Mouse (Mus musculus) embryonic fibroblast, embryonic 13.5 days (primary cell): Measurements from ENCODE around the gene Cops7b. TPM values are rescaled to one million over a fixed set of nuclear protein-coding genes. Genes with fewer than 3 reads are reported as not detected.
"Not testable (repeated sequence)": the region's sequence is repeated elsewhere in the genome, so short reads cannot be mapped to it uniquely, and the experiment has no call there.

ENCODE experiments used
- H3K27ac ChIP-seq: 2 replicates; pipeline ENCODE4 v1.5.1; 2012; ENCODE audit warnings: low read length, control low read depth, inconsistent platforms; ENCODE audit not compliant: insufficient read depth
- H3K4me1 ChIP-seq: 2 replicates; pipeline ENCODE4 v1.6.1; 2011; ENCODE audit warnings: low read length; ENCODE audit not compliant: control insufficient read depth, insufficient read depth
- H3K4me3 ChIP-seq: 2 replicates; pipeline ENCODE4 v1.5.1; 2011; ENCODE audit warnings: mild to moderate bottlenecking, control low read depth, low read length; ENCODE audit not compliant: insufficient read depth
- CTCF ChIP-seq: IDR thresholded peaks from 2 replicates; pipeline ENCODE4 v1.5.1; 2011; ENCODE audit warnings: mild to moderate bottlenecking, control low read depth, low read length, moderate library complexity, borderline replicate concordance; ENCODE audit not compliant: insufficient read depth
- POLR2A ChIP-seq: IDR thresholded peaks from 2 replicates; pipeline ENCODE4 v1.6.1; 2011; ENCODE audit warnings: low read depth, mild to moderate bottlenecking, control low read depth, low read length, moderate library complexity
- polyA plus RNA-seq: library from polyadenylated mRNA; stranded (reverse); fragments of >200 nt; gene quantifications from 2 replicates; pipeline ENCODE4 v1.2.4, GENCODE M21; 2011; ENCODE audit warnings: low read depth; ENCODE audit not compliant: missing spikeins, insufficient read length

Cops7b gene
- polyA plus RNA-seq, result 23.0 and 30.0 TPM in 2 replicates

GRCm38 (mm10) chr1:86582451-86583096, at the start of gene Cops7b, which contains the start of gene Pde6d:
TSS of gene Cops7b (plus strand) at chr1:86582904.
TSS of gene Pde6d (minus strand) at chr1:86582629.
- Histone ChIP-seq H3K27ac (no peak within 1 kb of the TSS), H3K4me3 (peak within 1 kb of the TSS; percentile 60), H3K4me1 (no peaks in the 10 kb centered on the region; the same call in 1 of the 2 replicates)
- no peak for TF ChIP-seq CTCF
- TF ChIP-seq POLR2A, result peak; percentile 82

DNA sequence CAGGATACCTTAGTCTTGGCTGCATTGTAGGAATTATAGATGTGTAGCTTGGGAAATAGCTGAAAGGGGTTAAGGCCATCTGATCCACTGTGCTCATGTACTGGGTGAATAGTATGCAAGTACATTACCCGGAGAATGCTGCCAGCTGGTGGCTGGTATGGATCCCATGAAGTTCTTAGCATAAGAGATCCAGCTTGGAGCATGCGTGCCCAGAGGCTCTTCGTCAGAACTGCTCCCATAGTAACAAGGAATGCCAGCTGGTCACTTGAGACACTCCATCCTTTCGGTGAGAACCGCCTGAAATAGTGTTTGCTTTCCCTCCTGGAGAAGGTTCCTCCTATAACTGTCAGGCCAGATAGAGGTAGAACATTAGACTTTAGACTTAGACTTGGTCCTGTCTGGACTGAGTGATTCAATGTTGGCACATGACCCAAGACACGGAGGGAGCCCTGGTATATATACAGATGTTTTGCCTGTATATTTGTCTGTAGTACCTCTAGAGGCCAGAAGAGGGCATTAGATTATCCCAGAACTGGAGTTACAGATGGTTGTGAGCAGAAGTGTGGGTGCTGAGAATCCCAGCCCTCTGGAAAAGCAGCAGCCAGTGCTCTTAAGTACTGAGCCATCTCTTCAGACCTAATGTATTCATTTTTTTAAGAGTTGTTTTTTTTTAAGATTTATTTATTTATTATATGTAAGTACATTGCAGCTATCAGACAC, 49.1 kb upstream of the Cops7b start:
- Histone ChIP-seq H3K27ac (no peak overlapping the region), H3K4me3 (no peak overlapping the region), H3K4me1 (peaks cover 7% of the 10 kb centered on the region; the same call in 1 of the 2 replicates)
- TF ChIP-seq POLR2A (no peak), CTCF (no peak)

DNA sequence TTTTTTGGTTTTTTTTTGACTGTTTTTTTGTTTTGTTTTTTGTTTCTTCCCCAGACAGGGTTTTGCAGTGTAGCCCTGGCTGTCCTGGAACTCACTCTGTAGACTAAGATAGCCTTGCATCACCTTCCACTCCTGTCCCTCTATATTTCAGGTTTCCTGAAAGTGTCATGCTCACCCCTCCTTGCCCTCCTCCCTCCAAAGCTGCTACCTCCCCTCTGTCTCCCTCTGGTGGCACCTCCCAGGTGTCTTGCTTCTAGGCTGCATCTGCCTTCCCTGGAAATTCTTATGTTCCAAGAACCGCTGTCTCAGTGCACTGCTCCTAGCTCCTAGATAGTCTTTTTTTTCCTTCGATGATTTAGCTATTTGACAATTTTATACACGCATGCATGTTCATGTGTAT, 44.3 kb upstream of the Cops7b start:
- Histone ChIP-seq H3K4me3 (no peak overlapping the region), H3K4me1 (no peaks in the 10 kb centered on the region), H3K27ac (no peak overlapping the region)
- TF ChIP-seq POLR2A, result no peak
- TF ChIP-seq CTCF, result peak; percentile 46; the same call in 1 of the 2 replicates

DNA sequence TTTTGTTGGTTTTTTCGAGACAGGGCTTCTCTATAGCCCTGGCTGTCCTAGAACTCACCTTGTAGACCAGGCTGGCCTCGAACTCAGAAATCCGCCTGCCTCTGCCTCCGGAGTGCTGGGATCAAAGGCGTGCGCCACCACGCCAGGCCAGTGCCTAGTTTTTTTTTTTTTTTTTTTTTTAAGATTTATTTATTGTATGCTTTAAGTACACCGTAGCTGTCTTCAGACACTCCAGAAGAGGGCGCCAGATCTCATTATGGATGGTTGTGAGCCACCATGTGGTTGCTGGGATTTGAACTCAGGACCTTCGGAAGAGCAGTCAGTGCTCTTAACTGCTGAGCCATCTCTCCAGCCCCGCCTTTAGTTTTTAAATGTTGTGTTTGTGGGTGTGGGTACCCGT, 43.1 kb upstream of the Cops7b start:
- H3K27ac ChIP-seq, H3K4me3 ChIP-seq, H3K4me1 ChIP-seq: not testable (repeated sequence)

DNA sequence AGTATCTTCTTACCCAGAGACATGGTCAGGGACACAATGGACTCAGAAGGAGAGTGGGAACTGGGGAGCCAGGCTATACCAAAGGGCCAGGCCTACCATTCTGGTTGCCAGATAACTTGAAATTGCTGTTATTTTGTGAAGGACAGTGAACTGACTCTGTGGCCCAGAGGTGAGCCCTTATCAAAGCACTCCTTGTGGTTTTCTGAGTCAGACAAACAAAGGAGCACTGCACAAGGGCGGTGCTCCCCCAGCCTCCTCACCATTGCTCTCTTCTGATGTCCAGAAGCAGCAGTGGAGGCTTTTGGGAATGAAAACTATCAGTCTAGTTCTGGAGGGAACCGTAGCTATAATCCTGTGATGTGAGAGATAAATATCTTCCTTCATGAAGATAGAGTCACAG, 40.1 kb upstream of the Cops7b start:
- Histone ChIP-seq H3K4me3 (no peak overlapping the region), H3K27ac (no peak overlapping the region), H3K4me1 (no peaks in the 10 kb centered on the region)
- TF ChIP-seq CTCF, result no peak
- TF ChIP-seq POLR2A, result no peak

GRCm38 (mm10) chr1:86546797-86547196, 35.9 kb upstream of the Cops7b start:
- H3K27ac ChIP-seq, result no peak overlapping the region
- H3K4me3 ChIP-seq, result no peak overlapping the region
- H3K4me1 ChIP-seq, result no peaks in the 10 kb centered on the region
- no peak for TF ChIP-seq POLR2A

- Histone ChIP-seq H3K4me1 (no peaks in the 10 kb centered on the region), H3K4me3 (no peak overlapping the region), H3K27ac (no peak overlapping the region)
- no peak for TF ChIP-seq POLR2A
- no peak for TF ChIP-seq CTCF
Measured at GRCm38 (mm10) chr1:86551299-86551698, 31.4 kb upstream of the Cops7b start.

GRCm38 (mm10) chr1:86551877-86552276, 30.8 kb upstream of the Cops7b start:
- Histone ChIP-seq H3K27ac (no peak overlapping the region), H3K4me3 (no peak overlapping the region), H3K4me1 (no peaks in the 10 kb centered on the region)
- TF ChIP-seq CTCF (no peak), POLR2A (no peak)

DNA sequence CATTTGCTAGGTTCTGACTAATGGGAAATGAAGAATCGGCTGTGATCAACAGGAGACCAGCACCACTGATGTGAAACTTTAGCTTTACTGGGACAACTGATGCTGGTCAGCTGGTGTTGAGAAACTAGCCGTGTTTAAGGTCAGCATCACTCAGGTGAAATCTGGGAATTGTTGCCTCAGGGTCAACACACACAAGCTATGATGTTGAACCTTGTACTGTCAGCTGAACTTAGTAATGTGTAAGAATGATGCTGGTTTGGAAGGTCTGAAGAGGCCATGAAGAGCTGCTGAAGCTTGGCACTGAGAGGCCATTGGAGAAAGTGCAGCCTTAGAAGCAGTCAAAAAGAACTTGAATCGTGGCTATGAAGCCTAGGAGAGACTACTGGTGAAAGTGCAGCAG, 27.0 kb upstream of the Cops7b start:
- no peaks in the 10 kb centered on the region for H3K4me1 ChIP-seq
- TF ChIP-seq POLR2A (no peak), CTCF (no peak)
- H3K4me3 ChIP-seq, result no peak overlapping the region
- H3K27ac ChIP-seq, result no peak overlapping the region

DNA sequence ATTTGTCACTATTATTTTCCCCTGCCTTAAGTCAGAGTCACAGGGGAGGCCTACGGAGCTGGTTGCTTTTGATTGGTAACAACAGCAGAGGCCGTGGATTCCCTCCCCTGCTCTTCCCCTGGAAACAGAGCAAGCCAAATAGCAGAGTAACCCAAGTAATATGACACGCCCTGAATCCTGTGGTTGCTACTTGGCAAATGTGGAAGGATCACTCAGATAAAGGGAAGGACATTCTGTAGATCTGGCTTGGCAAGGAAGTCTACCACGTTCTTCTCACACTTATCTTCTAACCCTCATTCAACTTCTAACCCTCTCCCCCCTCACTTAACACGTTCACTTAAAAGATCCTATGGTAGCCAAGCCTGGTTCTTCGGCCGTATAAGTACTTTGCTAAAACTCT, 24.8 kb upstream of the Cops7b start:
- TF ChIP-seq POLR2A (no peak), CTCF (no peak)
- Histone ChIP-seq H3K4me1 (no peaks in the 10 kb centered on the region), H3K27ac (no peak overlapping the region), H3K4me3 (no peak overlapping the region)

DNA sequence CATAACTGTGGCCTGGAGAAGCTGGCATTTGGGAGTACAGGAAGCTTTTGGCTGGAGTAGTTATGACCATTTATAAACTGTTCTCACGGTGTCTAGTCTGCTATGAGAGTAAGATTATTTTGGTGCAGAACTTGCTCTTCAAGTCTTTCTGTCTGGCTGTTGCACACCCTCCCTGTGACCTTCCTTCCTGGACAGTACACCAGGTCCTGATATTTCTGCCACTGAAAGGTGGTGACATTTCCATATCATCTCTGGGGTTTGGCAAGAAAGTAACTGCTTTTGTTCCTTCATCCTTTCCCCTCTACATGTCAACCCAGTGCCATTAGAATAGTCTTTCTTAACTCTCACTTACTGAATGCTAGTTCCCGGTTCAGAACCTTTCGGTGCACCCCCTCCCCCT, 23.5 kb upstream of the Cops7b start:
- no peaks in the 10 kb centered on the region for H3K4me1 ChIP-seq
- no peak for TF ChIP-seq CTCF
- no peak for TF ChIP-seq POLR2A
- H3K4me3 ChIP-seq, result no peak overlapping the region
- H3K27ac ChIP-seq, result no peak overlapping the region
